Mouse (Mus musculus) layer of hippocampus, postnatal 25 days (tissue): ENCODE results near the gene D630045J12Rik. TPM values are rescaled to one million over a fixed set of nuclear protein-coding genes. Genes with fewer than 3 reads are reported as not detected.

ENCODE experiments used
- DNase-seq, 2 experiments: peaks; one replicate each; pipeline ENCODE4 v3.0.0; 2022; ENCODE audit warnings: mixed read lengths in 2 of 2, low spot score in 1 of 2; ENCODE audit errors: extremely low spot score in 1 of 2
- total RNA-seq, 2 experiments: library from RNA; stranded (reverse); gene quantifications; 2 replicates each; pipeline ENCODE4 v1.2.3; 2021

The D630045J12Rik gene
- total RNA-seq, 2 experiments from 2014 or later, result 33.2 to 43.0 TPM

GRCm38 (mm10) chr6:38196266-38197189 lies 57.3 kb downstream of the D630045J12Rik start:
- no peak for DNase-seq

- DNase-seq, result no peak
Measured at GRCm38 (mm10) chr6:38195306-38195705, 58.5 kb downstream of the D630045J12Rik start.

GRCm38 (mm10) chr6:38194046-38194445 lies 59.8 kb downstream of the D630045J12Rik start:
- no peak for DNase-seq

GRCm38 (mm10) chr6:38192952-38193351 lies 60.9 kb downstream of the D630045J12Rik start:
- DNase-seq, result no peak

GRCm38 (mm10) chr6:38186312-38186950 lies 67.4 kb downstream of the D630045J12Rik start:
- DNase-seq, result no peak

- DNase-seq, result no peak
Measured at GRCm38 (mm10) chr6:38184791-38185190, 69.0 kb downstream of the D630045J12Rik start.

GRCm38 (mm10) chr6:38181756-38182318 lies 72.0 kb downstream of the D630045J12Rik start:
- DNase-seq, result no peak

- DNase-seq, result no peak
Measured at GRCm38 (mm10) chr6:38180669-38181068, 73.1 kb downstream of the D630045J12Rik start.

GRCm38 (mm10) chr6:38165385-38165784 lies 88.4 kb downstream of the D630045J12Rik start:
- no peak for DNase-seq

GRCm38 (mm10) chr6:38164705-38165104 lies 89.1 kb downstream of the D630045J12Rik start:
- DNase-seq, result no peak

- DNase-seq, result no peak
Measured at GRCm38 (mm10) chr6:38162825-38163504, 90.8 kb downstream of the D630045J12Rik start.

GRCm38 (mm10) chr6:38160556-38160955 lies 93.3 kb downstream of the D630045J12Rik start:
- DNase-seq, result no peak

GRCm38 (mm10) chr6:38160102-38160501 lies 93.7 kb downstream of the D630045J12Rik start:
- peak; percentile 75 to 97 for DNase-seq

GRCm38 (mm10) chr6:38159576-38159975 lies 94.2 kb downstream of the D630045J12Rik start:
- DNase-seq, result no peak

GRCm38 (mm10) chr6:38157925-38158324 lies 95.9 kb downstream of the D630045J12Rik start:
- DNase-seq, result no peak

GRCm38 (mm10) chr6:38156204-38156603 lies 97.6 kb downstream of the D630045J12Rik start:
- DNase-seq, result no peak

GRCm38 (mm10) chr6:38152305-38152704 lies 101.5 kb downstream of the D630045J12Rik start:
- no peak for DNase-seq

- no peak for DNase-seq
Measured at GRCm38 (mm10) chr6:38149483-38149882, 104.3 kb downstream of the D630045J12Rik start.

- DNase-seq, result no peak
Measured at GRCm38 (mm10) chr6:38148626-38149025, 105.2 kb downstream of the D630045J12Rik start.

GRCm38 (mm10) chr6:38147301-38147700 lies 106.5 kb downstream of the D630045J12Rik start:
- DNase-seq, result no peak
